Mouse (Mus musculus): Measurements from ENCODE around the gene Csnk1g2.
"Not testable (repeated sequence)": the region's sequence is repeated elsewhere in the genome, so short reads cannot be mapped to it uniquely, and the experiment has no call there.

Csnk1g2 gene

DNA sequence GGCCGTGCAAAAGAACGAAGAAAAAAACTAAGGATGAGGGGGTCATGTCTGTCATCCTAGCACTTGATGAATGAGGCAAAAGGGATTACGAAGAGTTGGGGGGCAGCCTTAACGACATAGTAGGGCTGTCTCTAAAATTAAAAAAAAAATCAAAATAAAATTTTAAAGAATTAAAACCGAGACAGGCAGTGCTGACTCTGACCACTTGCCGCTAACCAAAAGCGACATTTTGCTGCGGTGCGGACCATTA lies 1.0 kb upstream of the Csnk1g2 start:
- in situ Hi-C loops (cut with MboI, MseI), result loop anchor here in 1 of 2 experiments (5.0 kb wide), 1 partner anchor 44 kb away; the partner anchor contains the start of gene Klf16

DNA sequence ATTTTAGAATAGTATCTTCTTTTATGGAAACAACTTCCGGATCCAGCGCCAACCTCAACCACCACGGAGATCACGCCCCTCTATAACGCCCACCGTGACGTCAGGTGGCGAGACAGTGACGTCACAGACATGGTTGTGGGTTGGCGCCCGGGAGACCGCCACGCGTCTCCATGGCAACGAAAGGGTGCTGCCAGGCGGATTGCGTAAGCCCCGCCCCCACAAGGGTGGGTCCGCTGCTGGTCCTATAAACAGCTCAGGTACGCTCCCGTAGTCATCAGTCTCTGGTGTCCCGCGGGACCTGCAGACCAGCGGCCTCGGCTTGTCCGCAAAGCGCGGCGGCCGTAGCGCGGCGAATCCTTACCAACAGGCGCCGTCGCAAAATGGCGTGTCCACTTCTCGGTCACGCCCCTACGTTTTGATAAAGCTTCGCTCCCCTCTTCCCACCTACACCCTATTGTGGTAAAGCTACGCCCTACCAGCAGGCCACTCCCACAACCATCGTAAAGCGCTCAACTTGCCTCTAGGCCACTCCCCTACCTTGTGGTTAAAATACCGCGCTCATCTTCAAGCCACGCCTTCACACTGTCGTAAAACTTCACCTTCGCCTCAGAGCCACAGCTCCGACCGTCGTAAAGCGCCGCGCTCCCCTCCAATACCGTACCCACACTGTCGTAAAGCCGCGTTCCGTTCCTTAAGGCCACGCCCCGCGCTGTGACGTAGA lies 538 bp upstream of the Csnk1g2 start:
- in situ Hi-C loops (cut with MboI, MseI), result loop anchor here in 1 of 2 experiments (5.0 kb wide), 1 partner anchor 45 kb away; the partner anchor contains the start of gene Klf16

DNA sequence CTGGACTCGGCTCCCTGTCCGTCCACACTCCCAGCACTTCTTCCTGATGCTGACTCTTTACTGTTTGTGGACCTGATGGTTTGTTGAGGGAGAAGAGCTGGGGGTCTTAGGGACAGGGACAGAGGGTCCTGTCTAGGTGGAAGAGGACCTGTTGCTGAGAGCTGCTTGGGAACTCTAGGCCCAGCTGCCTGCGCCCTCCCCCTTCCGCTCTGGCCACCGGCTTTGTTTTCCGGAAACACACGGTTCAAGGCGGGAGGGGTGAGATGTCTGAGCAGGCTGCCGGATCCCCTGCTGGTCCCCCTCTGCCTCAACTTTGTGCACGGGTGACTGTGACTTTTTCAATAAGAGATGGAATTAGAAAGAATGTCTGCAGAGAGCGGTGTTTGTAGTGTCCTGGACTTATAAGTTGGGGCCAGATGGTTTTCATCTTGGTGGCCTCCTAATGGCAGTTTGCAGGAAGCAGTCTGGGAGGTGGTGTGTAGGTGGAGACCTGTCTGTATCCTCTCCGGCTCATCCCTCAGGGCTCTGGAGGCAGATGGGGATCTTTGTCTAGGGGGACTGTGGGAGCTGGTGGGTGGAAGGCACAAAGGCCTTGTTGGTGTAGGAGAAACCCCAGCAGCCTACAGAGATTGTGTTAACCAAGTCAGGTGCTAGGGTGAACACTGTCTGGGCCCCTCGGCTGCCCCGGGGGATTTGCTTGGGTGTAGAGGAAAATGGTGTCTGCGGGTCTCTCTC lies 986 bp downstream of the Csnk1g2 start:
- in situ Hi-C loops (cut with MboI, MseI), result loop anchor here in 1 of 2 experiments (5.0 kb wide), 1 partner anchor 46 kb away; the partner anchor contains the start of gene Klf16

DNA sequence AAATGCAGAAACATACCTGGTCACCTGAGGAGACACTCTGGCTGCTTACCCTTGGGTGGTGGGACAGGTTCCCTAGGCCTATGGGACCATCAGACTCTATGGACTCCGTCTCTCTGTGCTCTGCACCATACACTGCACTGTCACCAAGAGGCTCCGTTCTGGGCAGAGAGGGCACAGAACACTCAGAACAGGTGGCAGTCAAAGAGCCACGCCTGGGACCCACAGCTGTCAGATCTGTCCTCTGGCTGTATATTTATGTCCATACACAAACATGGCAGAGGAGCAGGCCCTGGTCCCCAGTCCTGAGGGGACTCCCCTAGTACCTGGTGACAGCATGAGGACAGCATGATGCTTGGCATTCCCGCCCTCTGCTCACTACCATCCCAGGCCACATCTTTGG lies 3.1 kb downstream of the Csnk1g2 start:
- in situ Hi-C loops (cut with MboI, MseI), result no loop called here

DNA sequence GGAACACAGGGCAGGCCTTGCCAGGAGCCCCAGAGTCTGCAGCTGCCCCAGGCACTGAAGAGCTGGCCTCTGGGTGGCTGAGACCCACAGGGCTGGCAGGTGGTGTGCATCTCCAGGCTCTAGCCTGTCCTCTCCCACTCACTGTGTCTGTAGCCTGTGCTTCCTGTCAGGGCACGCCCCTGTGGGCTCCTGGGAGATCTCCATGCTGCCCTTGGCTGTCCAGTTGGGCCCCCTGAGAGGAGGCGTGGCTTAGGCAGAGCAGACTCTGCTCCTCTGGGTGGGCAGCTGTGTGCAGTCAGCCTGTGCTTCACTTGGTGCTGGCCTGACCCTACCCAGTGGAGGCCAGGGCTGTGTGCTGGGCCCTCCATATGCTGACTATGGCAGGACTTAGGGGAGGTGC lies 5.0 kb downstream of the Csnk1g2 start:
- in situ Hi-C loops (cut with MboI, MseI), result no loop called here

DNA sequence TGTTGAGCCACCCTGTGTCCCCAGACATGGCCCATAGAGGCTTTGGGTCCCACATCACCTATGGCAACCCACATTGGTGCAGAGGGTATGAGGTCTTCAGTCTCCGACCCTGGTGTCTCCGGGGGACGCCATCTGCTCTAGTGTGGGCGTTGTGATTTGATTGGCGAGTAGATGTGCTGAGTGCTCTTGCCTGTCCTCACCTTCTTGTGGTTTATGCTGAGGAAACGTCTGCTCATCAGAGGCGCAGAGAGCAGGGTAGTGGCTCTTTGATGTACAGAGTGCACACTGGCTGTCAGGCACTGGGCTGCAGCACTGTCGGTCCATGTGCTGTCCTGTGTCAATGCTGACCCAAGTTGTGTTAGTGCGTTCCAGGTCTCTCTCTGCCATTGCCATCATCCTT lies 6.3 kb downstream of the Csnk1g2 start:
- in situ Hi-C loops (cut with MboI, MseI), result no loop called here

DNA sequence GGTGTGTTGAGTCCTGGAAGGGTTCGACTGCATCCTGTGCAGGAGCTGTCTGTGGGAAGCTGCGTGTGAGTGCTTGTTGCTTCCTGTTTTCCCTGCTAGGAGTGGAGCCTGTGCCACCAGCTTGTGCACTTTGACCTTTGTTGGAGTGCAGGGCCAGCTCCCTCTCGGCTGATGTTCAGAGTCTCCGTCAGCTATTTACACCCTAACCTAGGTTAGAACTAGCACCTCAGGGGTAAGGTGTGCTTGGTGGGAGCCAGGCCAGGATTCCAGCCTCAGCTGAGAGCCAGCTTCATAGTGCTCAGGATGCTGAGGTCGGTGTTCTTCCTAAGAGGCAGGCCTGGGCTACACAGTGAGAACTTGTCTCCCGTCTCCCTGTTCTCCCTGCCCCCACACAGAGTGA lies 12.7 kb downstream of the Csnk1g2 start:
- in situ Hi-C loops (cut with MboI, MseI), result loop anchor here in 1 of 2 experiments (5.0 kb wide), 1 partner anchor 218 kb away; no protein-coding TSS in a partner anchor

DNA sequence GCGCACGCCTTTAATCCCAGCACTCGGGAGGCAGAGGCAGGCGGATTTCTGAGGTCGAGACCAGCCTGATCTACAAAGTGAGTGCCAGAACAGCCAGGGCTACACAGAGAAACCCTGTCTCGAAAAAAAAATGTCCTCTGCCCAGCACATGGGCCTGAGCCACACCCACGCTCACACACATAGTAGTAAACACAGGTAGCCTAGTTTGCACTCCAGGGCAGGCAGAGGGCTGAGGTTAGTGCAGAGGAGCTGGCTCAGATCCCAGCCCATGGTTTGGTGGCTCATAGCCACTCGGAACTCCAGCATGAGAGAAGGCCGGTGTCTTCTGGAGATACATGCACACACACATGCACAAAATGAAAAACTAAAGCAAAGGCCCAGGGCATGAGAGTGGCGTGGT lies 24.3 kb downstream of the Csnk1g2 start:
- in situ Hi-C loops (cut with MboI, MseI), result no loop called here

DNA sequence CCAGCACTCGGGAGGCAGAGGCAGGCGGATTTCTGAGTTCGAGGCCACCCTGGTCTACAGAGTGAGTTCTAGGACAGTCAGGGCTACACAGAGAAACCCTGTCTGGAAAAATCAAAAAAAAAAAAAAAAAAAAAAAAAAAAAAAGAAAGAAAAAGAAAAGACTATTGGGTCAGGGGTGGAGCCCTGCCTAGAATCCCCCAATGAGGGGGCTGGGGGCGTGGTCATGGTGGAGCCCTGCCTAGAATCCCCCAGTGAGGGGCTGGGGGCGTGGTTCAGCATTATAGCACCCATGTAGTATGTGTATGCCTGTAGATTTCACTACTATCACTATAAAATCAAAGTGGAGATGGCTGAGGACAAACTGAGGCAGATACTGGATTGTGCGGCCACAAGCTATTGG lies 27.3 kb downstream of the Csnk1g2 start:
- in situ Hi-C loops (cut with MboI, MseI), result not testable (repeated sequence)

DNA sequence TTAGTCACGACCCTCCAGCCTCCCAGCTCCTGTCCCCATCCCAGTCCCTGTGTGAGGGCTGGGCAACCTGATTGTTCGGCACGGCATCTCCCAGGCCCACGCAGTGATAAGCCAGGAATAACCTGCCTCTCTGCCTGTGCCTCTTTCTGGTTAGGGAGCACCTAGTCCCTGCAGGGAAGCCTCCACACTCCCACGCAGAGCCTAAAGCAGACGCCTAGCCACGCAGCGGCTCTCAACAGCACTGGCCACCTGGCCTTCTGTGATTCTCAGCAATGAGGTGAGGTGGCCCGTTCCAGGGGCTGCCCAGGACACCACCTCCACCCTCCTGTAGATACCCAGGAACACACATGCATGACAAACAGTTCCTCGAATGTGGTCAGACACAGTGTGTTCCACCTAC lies 27.8 kb downstream of the Csnk1g2 start:
- in situ Hi-C loops (cut with MboI, MseI), result no loop called here

DNA sequence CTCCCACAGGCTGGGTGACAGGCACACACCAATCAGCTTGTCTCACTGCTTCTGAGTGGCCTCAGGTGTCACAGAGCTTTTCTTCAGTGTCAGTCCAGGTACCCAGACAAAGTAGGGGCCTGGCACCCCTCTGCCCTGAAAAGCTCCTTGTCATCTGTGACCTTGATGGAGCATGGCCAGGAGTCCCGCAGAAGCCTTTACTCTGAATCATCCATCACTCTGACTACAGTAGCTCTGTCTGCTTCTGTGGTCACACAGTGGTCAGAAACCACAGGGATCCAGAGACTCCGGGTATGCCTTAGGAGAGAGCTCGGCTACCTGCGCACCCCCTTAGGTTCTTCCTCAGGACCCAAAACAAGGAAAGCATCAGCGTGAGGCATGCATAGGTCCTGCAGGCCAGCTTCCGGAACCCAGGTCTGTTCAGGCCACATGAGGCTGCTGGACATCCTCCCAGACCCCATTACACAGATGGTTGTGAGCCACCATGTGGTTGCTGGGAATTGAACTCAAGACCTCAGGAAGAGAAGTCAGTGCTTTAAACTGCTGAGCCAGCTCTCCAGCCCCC lies 30.6 kb downstream of the Csnk1g2 start:
- in situ Hi-C loops (cut with MboI, MseI), result no loop called here

DNA sequence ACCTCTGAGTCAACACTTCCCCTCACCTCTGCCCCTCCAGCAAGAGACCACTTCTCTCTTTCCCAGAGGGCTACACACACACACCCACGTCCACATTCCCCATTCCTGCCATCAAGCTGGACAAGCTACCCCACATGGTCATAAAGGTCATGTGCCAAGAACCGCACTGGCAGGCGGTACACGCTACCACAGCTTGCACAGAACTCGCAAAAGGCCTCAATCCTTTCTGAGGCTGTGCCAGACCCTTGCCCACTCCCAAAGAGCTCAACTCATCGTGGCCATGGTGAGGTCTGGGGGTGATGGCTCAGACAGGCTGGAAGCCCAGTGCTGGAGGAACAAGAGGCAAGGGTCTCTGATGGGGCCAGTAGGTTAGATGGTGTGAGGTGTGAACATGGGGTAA lies 32.2 kb downstream of the Csnk1g2 start:
- in situ Hi-C loops (cut with MboI, MseI), result loop anchor here in 1 of 2 experiments (5.0 kb wide), 1 partner anchor 47 kb away; the partner anchor contains the start of genes Izumo4 and Mob3a

DNA sequence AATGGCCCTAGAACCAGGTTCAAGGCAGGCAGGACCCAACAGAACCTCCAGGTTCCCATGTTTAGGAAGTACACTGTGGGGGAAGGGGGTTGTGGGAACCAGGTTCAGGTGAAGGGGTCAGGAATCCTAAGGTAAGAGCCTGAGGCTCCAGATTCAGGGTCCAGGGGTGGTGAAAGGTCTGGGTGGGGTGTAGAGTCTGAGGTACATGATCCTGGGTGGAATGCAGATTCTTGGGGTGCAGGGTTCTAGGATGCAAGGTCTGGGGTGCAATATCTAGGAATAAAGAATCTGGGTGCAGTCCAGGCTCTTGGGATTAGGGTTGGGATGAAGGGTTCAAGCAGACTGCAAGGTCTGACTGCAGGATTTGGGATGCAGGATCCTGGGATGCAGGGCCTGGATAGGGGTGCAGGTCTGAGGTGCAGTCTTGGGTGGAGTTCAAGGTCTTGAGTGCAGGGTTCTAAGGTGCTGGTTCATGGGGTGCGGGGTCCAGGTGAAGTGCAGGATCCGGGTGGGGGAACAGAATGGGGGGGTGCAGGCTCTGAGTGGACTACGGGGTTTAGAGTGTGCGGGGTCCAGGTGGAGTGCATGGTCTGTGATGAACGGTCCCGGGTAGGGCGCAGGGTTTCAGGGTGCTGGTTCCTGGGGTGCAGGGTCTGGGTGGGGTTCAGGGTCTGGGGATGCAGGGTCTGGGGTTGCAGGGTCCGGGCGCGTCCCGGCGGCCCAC lies 32.9 kb downstream of the Csnk1g2 start:
- in situ Hi-C loops (cut with MboI, MseI), result loop anchor here in 1 of 2 experiments (5.0 kb wide), 1 partner anchor 47 kb away; the partner anchor contains the start of genes Izumo4 and Mob3a

DNA sequence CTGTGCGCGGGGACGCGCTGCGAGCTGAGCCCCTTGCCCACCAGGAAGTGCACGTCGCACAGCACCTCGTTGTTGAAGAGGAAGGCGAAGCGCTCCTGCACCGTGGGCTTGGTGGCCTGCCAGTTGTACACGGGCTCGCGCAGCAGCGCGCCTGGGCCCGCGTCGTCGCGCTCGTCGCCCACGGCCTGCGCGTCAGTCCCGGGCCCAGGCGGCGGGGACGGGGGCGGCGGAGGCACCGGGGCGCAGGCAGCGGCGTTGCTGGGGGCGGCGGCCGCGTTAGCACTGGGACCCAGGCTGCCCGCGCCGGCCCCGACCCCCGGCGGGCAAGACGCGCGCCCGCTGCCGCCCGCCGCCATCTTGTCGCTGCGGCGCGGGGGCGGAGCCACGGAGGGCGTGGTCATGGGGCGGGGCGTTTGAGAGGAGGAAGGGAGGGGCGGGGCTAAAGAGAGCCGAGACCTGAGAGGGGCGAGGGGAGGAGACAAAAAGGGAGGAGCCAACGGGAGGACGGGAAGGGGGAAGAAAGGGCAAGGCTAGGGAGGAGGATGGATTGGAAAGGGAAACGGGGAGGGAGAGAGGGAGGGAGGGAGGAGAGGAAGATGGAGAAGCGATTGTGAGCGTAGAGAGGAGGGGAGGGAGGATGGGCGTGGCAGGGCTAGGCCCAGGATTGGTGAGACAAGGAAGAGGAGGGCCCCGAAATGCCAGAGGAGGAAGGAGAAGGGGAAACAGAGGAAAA lies 33.7 kb downstream of the Csnk1g2 start:
- in situ Hi-C loops (cut with MboI, MseI), result loop anchor here in 1 of 2 experiments (5.0 kb wide), 1 partner anchor 46 kb away; the partner anchor contains the start of genes Izumo4 and Mob3a

DNA sequence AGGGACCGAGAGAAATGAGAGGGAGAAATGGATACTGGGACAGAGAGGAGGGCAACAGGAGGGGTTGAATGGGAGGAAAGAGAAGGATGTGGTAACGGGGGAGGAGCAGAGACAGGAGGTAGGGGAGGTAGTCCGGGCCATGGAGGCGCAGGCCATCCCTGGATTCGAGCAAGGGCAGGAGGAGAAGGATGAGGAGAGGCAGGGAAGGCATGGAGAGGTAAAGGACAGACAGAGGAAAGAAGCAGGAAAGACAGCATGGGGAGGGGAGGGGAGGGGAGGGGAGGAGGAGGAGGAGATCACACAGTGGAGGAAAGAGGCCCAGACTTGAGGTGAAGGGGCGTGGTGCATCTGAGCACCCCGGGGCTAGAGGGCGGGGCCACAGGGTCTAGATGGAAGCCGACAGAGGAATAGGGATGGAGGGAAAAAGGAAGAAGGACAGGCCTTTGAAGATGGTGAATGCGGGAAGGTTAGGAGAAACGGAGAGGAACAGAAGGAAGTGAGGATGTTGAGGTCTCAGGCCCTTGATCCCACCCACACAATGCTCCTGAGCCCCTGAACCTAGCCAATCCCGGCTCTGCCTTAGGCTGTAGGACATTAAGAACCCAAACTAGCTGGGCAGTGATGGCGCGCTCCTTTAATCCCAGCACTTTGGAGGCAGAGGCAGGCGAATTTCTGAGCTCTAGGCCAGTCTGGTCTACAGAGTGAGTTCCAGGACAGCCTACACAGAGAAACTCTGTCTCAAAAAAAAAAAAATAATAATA lies 34.4 kb downstream of the Csnk1g2 start, which contains the start of gene Btbd2:
TSS of gene Btbd2 (minus strand) at position 209 of the 761 bp plus-strand sequence.
- in situ Hi-C loops (cut with MboI, MseI), result loop anchor here in 1 of 2 experiments (5.0 kb wide), 1 partner anchor 45 kb away; the partner anchor contains the start of genes Izumo4 and Mob3a

DNA sequence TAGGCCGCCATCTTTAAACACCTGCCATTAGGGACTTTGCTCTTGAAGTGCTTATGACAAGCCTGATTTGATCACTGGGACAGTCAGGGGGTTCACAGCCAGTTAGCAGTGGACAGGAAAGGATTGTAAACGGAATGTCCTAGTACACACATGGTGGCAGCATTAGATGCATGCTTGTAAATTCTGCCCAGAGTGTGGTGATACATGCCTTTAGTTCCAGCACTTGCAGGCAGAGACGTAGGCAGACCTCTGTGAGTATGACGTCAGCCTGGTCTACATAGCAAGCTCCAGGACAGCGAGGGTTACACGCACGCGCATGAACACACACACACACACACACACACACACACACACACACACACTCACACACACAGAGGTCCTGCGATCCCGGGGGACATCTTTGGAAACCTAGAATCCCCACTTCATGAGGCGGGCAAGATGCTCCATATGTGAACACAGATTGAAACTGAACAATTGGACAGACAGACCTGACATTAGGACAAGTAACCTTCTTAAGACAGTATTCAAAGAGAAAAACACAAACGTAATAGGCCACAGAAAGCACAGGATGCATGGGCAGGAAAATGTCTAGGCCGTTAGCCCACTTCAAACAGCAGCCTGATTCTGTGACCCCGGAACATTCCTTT lies 35.7 kb downstream of the Csnk1g2 start:
- in situ Hi-C loops (cut with MboI, MseI), result loop anchor here in 1 of 2 experiments (5.0 kb wide), 1 partner anchor 44 kb away; the partner anchor contains the start of genes Izumo4 and Mob3a

DNA sequence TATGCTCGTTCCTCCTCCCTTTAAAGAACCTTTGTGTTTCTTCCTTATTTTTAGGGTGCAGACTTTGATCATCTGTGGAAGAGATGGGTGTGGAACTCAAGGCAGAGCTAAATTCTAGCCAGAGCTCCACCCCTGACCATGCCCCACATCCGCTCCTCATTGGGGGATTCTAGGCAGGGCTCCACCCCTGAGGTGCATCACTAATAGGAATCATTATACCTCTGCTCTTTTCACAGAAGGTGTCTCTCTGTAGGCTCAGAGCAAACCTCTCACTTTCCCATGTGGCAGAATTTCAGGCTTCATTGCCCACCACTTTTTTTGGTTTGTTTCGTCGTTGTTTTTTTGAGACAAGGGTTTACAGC lies 36.2 kb downstream of the Csnk1g2 start:
- in situ Hi-C loops (cut with MboI, MseI), result loop anchor here in 1 of 2 experiments (5.0 kb wide), 1 partner anchor 43 kb away; the partner anchor contains the start of genes Izumo4 and Mob3a

DNA sequence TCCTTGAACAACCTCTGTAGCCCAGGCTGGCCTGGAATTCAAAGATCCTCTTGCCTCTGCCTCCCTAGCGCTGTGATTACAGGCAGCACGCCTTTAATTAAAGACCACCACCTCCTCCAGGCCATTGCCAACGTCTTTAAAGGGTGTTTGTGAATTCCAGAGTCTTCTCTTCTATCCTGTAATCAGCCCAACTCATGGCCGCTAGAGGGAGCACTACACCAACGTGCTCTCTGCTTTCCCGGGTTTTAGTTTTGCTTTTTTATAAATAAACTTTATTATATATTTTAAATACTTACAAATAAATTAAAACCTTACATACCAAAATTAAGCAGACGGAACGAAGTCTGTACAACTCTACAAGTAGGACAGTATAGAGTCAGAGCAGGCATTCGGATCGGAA lies 36.6 kb downstream of the Csnk1g2 start:
- in situ Hi-C loops (cut with MboI, MseI), result loop anchor here in 1 of 2 experiments (5.0 kb wide), 1 partner anchor 43 kb away; the partner anchor contains the start of genes Izumo4 and Mob3a

DNA sequence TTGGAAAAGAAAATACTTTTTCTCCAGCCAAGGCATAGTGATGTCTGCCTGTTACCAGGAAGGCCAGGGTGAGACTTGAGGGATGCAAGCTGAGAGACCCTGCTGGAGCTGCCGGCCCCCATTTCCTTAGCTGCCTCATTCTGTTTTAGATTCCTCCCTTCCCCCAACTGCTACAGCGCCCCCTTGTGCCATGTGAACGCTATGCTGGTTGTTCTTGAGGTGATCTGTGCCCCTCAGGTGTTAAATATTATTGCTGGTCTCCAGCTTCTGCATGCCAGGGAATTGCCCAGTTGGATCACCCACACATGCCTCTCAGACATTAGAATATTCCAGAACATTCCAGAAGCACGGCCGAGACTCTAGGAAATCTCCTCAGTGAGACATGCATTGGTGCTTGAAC lies 38.5 kb downstream of the Csnk1g2 start:
- in situ Hi-C loops (cut with MboI, MseI), result no loop called here
